Mouse (Mus musculus) mammary gland, adult 2 months (tissue): ENCODE measurements around the gene Tcte1. TPM values are rescaled to one million over a fixed set of nuclear protein-coding genes. Genes with fewer than 3 reads are reported as not detected.

ENCODE experiments used
- polyA plus RNA-seq: library from polyadenylated mRNA; depleted of rRNA; stranded (reverse); fragments of >200 nt; gene quantifications from 2 replicates; pipeline ENCODE4 v1.2.3, GENCODE M21; 2012; ENCODE audit warnings: low replicate concordance; rRNA removed

Gene Tcte1
- 0.39 and 0.62 TPM in 2 replicates for polyA plus RNA-seq

DNA sequence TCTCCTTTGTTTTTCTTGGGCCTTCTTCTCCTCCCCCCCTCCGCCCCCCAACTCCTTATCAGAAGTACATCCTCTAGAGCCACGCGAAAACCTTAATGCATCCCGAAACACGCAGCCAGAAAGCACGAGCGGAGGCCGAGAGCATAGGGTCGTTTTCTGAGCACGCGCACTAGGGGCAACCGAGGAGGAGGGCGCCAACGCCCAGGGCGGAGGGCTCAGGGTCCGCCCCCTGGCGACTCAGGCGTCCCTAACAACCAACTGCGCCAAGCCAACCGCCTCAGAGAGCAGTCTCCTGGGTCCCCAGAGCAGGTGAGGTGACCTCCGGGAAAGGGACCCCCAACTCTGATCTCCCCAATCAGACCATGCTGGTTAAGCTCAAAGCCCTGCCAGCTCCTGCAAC lies at the start of gene Tcte1:
Gene Tcte1 (plus strand): TSS at position 172 of the 400 bp plus-strand sequence.

DNA sequence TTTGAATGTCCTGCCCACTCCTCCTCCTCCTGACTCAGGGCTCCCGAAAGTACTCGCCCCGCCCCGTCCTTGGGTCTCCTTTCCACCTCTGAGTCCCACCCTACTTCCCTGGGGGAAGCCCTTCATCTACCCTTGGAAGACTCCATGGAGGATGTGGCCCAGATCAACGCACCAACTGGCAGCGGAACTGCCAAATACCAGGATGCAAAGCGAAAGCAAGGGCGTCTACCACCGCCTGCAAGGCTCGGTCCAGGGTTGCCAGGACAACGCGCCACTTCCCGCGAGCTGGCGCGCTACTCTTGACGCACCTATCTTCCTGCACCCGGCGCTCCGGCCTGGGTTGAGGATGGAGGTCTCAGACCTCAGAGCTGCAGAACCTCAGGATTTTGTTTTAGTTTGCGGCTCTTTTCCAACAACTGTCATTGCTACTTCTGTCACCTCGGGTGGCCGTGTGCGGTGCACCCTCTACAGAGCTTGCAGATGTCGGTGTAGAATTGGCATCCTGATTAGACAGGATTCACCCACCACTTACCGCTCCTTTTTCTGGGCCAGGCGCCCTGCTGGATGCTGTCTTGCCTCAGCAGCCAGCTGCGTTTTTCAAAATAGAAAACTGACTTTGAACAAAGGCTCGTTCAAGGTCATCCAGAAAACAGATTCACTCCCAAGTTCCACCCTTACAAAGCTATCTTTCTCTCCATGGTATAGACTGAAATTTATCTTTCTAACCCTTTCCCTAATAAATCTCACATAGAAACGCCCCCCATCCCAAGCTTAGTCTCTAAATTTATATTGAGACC lies 48.4 kb upstream of the Tcte1 start, which contains the start of gene Spats1:
Gene Spats1 (minus strand): TSS at position 747 of the 797 bp plus-strand sequence.

DNA sequence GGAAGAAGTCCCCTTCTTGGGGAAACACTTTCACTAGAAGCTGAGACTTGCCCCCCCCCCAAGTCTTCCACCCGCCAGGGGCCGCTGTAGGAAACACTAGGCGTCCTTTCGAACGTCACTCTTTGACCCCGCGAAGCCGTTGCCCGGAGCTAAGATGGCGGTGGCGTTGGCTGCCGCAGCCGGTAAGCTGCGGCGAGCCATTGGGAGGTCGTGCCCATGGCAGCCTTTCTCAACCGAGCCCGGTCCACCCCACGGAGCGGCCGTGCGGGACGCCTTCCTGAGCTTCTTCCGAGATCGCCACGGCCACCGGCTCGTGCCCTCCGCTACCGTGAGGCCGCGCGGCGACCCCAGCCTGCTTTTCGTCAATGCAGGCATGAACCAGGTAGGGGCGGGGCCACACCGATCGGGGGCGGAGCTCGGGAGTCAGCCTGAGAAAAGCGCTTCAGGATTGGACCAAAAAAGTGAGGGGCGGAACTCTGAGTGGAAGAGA lies 16.5 kb upstream of the Tcte1 start, which contains the start of gene Aars2:
Gene Aars2 (plus strand): TSS at position 142 of the 490 bp plus-strand sequence.

DNA sequence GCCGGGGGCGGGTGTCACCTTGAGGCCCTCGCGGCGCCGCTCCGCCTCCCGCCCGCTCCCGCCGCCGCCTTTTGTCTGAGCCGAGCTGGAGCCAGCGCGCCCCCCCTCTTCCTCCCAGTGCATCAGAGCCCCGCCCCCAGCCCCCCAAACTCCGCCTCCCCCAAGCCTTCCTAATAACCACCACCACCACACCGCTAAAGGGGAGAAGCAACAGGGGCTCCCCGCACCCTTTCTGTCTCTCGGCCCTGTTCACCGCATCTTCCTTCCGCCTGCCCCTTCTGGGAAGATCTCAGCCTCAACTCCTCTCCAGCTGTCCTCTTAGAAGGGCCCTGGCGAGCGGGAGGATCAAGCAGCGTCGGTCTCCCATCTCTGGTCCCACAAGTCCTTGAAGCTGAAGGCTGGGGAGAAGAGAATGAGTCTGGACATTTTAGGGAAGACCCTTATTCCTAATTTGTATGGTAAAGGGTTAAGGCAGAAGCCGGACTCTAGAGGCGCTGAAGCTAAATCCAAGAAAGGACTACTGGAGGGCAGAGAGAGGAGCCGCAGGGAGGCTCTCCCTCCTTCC lies 26.5 kb downstream of the Tcte1 start, which contains the start of gene Tmem151b:
Gene Tmem151b (minus strand): TSS at position 61 of the 565 bp plus-strand sequence.

DNA sequence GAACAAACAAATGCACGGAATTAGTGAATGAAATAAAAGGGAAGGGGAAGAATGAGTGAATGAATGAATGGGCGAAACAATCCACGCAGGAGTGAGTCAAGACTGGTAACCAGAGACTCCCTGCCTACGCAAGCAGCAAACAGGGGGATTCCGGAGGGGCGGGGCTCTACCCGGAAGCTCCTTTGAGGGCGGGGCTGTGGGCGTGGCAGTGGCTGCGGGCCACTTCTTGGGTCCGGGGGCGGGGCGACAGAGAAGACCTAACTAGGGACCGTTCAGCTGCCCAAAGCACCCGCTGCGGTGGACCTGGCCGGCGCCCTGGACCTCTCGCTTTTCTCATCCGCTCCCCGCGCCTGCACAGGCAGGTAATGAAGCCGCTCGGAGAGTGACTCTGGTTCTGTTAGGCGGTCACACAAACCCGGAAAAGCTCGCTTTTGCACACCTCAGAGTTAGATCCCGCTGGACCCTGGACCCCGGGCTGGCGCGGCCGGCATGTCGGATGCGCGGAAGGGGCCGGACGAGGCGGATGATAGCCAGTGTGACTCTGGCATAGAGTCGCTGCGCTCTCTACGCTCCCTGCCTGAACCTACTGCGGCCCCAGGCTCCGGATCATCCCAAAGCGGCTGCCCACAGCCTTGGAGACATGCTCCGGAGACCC lies 32.3 kb downstream of the Tcte1 start, which contains the start of gene Nfkbie:
Gene Nfkbie (plus strand): TSS at position 252 of the 655 bp plus-strand sequence.

DNA sequence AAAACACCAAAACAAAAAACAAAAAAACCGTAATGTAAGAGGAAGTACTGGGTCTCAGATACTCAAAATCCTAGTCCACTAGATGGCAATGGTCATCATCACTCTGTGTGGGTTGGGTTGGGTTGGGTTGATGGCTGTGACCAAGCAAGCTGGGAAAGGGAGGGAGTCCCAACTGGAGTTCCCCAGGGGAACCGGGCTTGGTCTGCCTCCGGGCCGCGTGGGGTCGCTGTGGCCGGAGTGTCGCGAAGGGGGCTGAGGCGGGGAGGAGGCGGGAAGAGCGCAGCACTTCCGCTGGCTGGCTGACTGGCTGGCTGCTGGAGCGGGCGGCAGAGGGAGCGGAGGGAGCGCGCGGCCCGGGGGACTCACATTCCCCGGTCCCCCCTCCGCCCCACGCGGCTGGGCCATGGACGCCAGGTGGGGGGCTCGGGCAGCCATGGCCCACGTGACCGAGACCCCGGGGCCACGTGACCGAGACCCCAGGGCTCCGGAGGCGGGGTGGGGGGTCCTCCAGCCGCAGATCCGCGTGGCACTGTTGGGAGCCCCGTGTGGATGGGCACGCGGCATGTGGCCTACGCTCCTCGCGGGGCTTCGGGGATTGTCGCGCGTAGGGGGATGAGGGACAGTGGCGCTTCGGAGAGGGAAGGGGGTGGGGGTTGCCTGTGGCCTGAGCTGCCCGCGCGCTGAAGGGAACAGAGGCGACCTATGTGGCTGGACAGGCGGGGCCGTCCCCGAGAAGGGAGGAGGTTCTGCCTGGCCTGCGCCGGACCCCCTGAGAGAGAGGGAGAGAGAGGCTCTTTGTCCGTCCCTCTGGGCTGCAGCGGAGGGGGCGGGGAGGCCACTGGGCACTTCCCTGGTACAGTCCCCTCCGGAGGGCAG lies 40.7 kb downstream of the Tcte1 start, which contains the start of gene Slc35b2:
Gene Slc35b2 (plus strand): TSS at position 220 of the 876 bp plus-strand sequence.

DNA sequence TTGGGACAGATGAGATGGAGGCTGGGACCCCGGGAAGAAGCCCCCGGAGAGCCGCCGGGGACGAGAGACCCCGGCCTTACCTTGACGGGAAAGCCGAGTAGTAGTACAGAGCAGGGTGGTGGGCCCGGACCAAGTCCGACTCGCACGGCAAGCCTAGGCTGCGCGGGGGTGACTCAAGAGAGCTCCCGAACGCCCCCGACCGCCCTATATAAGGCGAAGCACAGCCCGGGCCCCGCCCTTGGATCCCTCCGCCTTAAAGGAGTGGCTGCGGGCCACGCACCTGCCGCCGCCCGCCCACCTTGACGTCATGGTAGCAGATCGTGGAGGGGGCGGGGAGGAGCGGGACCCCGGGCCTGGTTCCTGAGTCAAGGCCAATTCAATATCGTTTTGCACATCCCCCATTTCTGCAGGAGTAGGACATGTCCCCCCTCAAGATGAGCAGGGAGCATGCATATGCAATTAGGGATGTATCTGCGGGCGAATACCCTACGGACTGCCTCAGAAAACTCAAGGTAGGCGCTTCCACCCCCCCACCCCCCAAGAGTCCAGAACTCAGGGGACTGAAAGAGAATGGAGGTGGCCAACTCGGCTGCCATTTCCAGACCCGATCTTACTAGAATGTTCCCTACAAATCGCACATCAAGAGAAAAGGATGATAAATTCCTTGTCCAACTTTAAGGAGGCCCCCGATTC lies 50.0 kb downstream of the Tcte1 start, which contains the start of gene Hsp90ab1:
Gene Hsp90ab1 (minus strand): TSS at position 185 of the 693 bp plus-strand sequence.

Other genes with a start within 250 kb of the Tcte1 start
- gene Cdc5l, start 89.7 kb upstream of the Tcte1 start, polyA plus RNA-seq = 5.2 and 11.8 TPM in 2 replicates
- not detected in 2 replicates for gene Spats1, start 48.0 kb upstream of the Tcte1 start, polyA plus RNA-seq
- 15.0 and 22.0 TPM in 2 replicates for gene Aars2, start 16.6 kb upstream of the Tcte1 start, polyA plus RNA-seq
- 0.53 and 1.3 TPM in 2 replicates for gene Tmem151b, start 26.2 kb downstream of the Tcte1 start, polyA plus RNA-seq
- 18.5 and 44.8 TPM in 2 replicates for gene Nfkbie, start 32.3 kb downstream of the Tcte1 start, polyA plus RNA-seq
- gene Slc35b2, start 40.4 kb downstream of the Tcte1 start, polyA plus RNA-seq = 111 and 198 TPM in 2 replicates
- gene Hsp90ab1, start 49.8 kb downstream of the Tcte1 start, polyA plus RNA-seq = 246 and 387 TPM in 2 replicates
- gene Slc29a1, start 76.2 kb downstream of the Tcte1 start, polyA plus RNA-seq = 166 and 209 TPM in 2 replicates
- gene Mymx, start 78.7 kb downstream of the Tcte1 start, polyA plus RNA-seq = not detected in 2 replicates
- not detected in 2 replicates for gene Capn11, start 135.9 kb downstream of the Tcte1 start, polyA plus RNA-seq
- gene Mrpl14, start 162.9 kb downstream of the Tcte1 start, polyA plus RNA-seq = 118 and 218 TPM in 2 replicates
- 66.2 and 96.7 TPM in 2 replicates for gene Tmem63b, start 163.5 kb downstream of the Tcte1 start, polyA plus RNA-seq
- gene 1600014C23Rik, start 210.4 kb downstream of the Tcte1 start, polyA plus RNA-seq = not detected in 2 replicates